Mouse (Mus musculus) mouse embryonic stem cell (cell line): ENCODE results near the gene Nrip2.

Experiments used
- in situ Hi-C, 2 experiments: fragments of 300-500 bp; cut with MboI; formaldehyde crosslinking; loops; 1 replicate in 1 of 2; 3 replicates in 1 of 2; pipeline ENCODE4 v1.14.3; 2019 to 2020; ENCODE audit warnings: low sequenced_read_pairs in 2 of 2, low pct_unique_long_range_greater_than_20kb in 1 of 2, mixed read lengths in 1 of 2; ENCODE audit not compliant: unreplicated experiment in 1 of 2

The Nrip2 gene

DNA sequence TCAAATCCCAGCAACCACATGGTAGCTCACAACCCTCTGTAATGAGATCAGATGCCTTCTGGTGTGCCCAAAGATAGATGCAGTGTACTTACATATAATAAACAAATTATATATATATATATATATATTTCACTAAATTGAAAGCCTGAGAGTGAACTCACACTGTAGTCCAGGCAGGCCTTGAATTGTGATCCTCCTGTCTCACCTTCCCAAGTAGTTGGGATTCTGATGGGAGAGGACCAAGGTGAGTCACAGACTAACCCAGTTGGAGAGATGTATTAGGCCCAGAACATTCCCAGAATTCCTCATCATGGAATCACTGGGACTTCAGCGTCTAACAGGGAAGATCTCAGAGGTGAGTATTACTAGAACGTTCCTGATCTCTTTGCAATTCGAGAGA lies at the start of gene Nrip2:
Nrip2 (plus strand) TSS at position 301 of the 400 bp plus-strand sequence.
- in situ Hi-C loops = loop anchor here in 1 of 2 experiments (25.0 kb wide), 1 partner anchor 188 kb away; the partner anchor contains the start of gene A2ml1

DNA sequence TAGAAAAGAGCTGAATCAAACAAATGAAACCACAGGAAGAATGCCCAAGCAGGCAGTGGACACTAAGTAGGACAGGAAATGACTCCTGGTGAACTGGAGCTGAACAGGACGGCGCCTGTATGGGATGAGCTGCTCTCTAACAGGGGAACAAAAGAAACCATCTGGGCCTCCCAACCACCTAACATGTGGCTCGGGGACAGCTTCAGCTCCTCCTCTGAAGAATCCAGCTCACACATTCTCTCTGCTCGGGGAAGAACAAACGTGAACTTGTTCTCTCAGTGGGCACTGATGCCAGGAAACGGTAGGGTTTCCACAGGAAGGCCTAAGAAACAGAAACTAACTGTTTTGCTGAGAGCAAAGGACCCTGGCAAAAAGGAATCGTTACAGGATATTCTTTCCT lies 49.4 kb upstream of the Nrip2 start:
- in situ Hi-C loops = loop anchor here in 1 of 2 experiments (5.0 kb wide), 1 partner anchor 32 kb away; no protein-coding TSS in a partner anchor

DNA sequence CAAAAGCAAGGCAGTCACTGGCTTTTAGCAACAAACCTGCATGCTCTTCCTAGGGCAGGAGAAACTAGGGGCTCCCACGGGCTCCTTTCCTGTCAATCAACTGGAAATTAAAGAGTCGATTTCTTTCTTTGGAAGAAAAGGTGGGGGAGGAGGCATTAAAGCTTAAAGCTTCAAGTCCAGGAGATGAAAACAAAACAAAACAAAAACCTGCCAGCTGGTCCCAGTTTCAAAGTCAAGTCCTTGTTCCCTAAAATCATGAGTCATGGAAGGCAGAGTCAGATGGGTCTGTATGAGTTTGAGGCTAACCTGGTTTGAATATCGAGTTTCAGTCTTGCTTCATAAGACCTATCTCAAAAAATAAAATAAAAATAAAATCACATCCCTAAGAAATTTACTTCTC lies 45.0 kb upstream of the Nrip2 start:
- in situ Hi-C loops = loop anchor here in 1 of 2 experiments (5.0 kb wide), 1 partner anchor 37 kb away; no protein-coding TSS in a partner anchor

DNA sequence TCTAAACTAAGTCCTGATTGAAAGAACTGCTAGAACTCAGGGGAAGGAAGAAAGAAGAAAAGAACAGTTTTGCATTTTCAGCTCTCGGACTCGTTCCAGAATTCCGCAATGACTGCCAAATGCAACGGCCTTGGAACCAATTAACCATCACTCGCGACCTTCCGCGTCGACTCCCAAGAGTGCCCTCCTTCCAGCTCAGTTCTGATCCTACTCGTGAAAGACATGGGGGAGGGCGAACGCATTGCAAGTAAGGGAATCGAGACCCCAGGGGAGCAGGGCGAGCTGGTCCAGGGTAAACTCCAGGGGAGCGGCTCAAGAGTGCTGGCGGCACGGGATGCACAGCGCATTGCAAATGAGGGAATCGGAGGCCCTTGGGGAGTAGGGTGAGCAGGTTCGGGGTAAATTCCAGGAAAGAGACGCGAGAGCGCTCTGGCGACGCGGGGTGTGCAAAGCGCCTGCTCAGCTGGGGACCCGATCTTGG lies 43.9 kb upstream of the Nrip2 start:
- in situ Hi-C loops = loop anchor here in 1 of 2 experiments (5.0 kb wide), 1 partner anchor 38 kb away; no protein-coding TSS in a partner anchor

DNA sequence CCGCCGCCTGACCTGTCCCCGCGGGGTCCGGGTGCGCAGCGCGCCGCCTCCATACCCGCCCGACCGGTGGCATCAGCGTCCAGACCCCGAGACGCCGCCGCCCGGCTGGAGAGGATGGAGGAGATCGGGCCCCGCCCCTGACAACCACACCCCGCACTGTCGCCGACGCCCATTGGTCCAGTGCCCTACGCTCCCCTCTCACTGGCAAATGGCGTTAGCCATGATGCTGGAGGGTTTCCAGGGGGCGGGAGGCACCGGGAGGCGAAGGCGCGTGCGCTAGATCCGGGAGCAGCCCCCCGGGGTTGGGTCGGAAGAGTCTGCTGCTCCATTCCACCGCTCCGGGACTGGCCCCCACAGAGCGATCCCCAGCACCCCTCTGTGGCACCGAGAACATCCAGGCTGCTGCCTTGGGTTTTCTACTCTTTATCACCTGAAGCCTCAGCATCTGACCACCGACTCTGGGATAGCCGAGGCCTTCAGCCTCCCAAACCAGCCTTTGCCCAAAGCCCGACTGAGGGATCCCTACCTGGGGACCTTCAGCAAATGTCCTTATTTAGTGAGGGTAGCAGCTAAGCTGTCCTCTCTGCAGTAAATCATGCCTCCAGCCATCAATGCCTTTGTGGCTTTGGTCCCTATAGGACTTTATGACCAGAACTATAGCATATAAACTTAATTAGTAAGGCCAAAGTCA lies 43.2 kb upstream of the Nrip2 start, which contains the start of gene Tulp3:
Tulp3 (minus strand) TSS at position 126 of the 691 bp plus-strand sequence.
- in situ Hi-C loops = loop anchor here in 1 of 2 experiments (5.0 kb wide), 1 partner anchor 39 kb away; no protein-coding TSS in a partner anchor

DNA sequence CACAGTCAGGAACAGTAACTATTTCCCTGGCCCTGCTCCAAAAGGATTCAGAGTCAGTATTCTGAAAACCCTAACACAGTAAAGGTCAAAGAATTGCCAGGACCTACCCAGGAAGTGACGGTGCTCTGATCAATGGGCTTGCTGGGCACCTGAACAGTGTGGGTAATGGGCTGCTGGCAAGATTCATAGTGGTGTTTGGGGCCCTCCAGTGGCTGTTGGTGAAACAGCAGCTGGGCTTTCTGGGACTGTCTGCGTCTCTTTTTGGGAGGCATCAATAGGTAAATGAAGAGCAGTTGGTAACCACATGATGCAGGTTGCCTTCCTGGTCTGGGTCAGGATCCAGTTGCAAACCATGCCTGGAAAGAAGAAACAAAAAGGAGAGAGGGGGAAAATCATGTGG lies 40.1 kb upstream of the Nrip2 start:
- in situ Hi-C loops = loop anchor here in 1 of 2 experiments (5.0 kb wide), 1 partner anchor 42 kb away; no protein-coding TSS in a partner anchor

DNA sequence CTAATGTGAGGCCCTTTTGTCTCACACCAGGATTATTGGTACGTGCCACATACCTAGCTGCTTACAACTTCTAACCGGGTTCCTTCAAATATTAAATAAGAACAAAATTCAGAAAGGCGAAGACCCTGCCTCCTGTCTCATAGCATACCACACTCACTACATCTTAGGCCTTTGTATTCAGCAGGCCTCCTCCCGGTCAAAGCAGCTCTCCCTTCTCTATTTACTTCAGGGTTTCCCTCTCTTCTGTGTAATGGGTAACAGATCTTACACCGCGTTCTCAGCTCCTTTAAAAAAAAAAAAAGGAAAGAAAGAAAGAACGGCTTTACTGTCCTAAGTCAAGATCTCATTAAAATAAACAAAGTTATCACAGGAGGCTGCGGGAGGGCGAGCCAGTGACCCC lies 37.2 kb upstream of the Nrip2 start:
- in situ Hi-C loops = no loop called here

DNA sequence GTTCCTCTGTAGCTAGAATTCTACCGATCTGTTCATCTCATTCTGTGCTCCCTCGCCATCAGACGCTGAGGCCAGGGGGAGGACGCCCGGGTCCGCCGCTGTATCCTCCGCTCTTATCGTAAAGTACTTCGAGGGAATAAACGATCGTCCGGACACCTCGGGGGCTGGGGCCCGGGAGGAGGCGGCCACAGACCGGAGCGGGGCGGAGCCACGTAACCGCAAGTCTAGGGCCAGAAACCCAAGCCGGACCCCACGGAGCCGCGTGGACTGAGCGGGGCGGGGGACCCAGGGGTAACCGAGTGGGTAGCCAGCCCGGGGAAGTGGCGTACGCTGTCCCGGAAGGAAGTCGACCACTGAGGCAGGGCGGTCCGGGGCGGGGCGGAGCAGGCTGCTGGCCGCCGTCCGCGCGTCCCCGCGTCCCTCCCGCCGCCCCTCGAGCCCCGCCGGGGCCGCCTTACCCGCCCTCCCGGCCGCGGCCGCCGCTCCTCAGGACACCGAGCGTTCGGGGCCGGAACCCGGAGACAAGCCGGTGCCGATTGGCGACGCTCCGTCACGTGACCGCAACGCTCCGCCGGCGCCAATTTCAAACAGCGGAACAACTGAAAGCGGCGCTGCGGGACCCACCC lies 36.6 kb upstream of the Nrip2 start, which contains the start of the genes Rhno1 and Foxm1:
Rhno1 (minus strand) TSS at position 531 of the 626 bp plus-strand sequence.
Foxm1 (plus strand) TSS at position 587 of the 626 bp plus-strand sequence.
- in situ Hi-C loops = no loop called here

DNA sequence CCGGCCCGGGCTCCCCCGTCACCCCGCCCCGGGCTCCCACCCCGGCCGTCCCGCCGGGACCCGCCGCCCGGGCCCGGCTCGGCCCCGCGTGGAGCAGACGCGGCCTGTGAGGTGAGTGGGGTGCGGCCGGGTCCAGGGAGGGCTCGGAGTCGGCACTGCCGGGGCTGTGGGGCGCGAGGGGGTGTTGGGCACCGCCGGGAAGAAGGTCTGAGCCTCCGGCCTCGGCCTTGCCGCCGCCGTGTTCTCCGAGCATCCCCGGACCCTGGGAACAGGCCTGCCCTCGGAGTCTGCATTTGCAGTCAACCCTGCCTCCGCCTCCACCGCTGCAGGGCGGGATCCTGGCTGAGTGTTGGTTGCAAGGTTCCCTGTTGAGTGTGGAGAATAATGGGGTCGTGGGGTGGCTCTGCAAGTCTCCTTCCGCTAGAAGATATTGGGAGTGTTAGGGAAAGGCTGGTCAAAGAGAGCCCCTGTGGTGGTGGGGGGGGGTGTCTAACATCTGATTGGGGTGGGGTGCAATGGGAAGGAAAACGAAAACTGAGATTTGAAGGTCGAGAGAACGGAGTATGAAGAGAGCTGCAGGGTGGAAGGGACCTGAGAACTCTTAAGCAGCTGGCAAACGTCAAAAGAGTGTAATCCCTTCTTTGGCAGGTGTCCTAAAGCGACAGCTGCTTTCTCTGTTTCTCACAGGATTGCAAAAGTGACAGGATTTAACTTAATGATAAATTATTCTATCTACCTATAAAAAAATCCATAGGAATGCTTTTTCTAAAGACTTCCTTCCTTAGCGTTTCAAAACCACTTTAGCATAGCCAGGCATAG lies 35.9 kb upstream of the Nrip2 start:
- in situ Hi-C loops = no loop called here

DNA sequence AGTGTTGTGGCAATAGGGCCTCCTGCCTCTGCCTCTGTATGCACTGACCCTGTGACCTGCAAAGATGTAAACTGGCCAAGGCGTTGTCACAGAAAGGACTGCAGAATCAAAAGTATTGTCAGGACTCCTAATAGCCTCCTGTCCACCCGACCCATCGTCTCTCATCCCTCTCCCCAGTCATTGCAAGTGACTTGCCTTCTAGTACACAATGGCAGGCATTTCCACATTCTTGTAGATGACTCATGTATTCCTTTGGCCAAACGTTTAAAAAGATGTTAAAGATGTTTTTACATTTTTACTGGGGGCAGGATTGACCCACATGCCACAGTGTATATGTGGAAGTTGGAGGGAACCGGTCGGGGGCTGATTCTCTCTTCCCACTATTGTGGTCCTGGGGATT lies 34.4 kb upstream of the Nrip2 start:
- in situ Hi-C loops = no loop called here

DNA sequence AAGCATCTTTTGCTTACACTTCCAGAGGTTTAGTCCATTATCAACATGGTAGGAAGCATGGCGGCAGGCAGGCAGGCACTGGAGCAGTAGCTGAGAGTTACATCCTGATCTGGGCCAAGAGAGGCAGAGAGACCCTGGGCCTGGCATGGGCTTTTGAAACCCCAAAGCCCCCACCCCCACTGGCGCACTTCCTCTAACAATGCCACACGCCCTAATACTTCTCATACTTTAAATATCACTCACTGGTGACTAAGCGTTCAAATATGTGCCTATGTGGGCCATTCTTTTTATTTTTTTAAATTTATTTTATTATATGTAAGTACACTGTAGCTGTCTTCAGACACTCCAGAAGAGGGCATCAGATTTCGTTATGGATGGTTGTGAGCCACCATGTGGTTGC lies 32.6 kb upstream of the Nrip2 start:
- in situ Hi-C loops = no loop called here

DNA sequence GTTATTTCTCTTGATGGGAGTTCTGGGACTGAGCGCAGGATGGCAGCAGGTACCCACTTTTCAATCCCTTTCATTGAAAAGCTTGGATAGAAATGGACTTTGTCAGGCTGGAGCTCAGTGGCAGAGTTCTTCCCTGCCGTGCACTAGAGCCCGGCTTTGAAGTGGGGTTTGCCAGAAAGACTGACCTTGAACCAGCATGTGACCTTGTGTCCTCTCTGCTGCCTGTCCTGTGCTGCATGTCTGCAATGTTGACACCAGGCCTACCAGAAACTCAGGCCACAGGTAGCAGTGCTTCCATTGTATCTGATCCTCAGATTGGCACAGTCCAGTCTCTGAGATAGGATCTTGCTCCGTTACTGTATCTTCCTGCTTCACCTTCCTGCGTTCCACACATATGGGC lies 29.1 kb upstream of the Nrip2 start:
- in situ Hi-C loops = no loop called here

DNA sequence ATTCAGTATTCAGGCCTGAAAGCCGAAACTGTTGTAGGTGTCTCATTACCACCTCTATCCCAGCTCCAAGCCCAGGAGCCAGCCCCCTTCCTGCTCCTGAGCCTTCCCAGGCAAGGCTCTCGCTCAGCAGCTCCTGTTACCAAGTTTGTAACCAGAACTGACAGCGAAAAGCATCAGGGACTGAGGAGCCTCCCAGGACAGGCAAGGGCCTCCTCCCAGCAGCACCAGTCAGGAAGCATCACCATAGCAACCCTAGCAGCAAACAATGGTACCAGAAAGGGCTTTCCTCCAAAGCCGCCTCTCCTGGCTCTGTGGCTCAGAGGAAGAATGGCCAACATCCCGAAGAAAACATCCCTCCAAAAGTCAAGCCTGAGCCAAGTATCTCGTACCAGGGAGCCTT lies 23.9 kb upstream of the Nrip2 start, which contains the start of the genes Tex52 and Gm44596:
Tex52 (plus strand) TSS at position 265 of the 400 bp plus-strand sequence.
Gm44596 (plus strand) TSS at position 312 of the 400 bp plus-strand sequence.
- in situ Hi-C loops = loop anchor here in 1 of 2 experiments (25.0 kb wide), 1 partner anchor 212 kb away; the partner anchor contains the start of gene A2ml1

DNA sequence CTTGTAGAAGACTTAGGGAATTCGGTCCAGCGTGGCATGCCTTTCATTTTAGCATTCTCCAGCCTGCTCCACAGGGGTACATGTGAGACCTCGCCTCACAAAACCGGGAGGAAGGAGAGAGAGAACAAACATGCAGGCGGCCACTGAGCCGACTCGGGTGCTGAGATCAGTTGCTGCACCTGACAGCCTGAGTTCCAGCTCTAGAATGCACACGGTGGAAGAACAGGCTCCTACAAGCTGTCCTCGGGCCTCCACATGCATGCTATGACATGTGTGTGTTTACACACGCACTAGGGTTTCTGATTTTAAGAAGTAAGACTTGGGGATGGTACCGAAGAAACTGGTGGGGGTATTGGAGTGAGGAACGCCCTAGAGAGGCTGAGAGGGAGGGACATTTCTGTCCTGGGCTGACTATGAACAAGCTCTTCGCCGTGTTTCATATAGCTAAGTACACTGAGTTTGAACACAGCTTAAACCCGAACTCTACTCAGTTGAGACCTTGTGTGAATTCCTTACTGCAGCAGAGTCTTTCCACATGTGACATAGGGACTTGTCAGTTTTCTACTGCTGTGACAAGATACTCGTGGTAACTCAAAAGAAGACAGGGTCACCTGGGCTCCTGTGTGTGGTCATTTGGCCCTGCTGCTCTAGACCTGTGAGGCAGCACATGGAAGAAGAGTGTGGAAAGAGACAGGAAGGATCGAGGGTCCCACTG lies 22.6 kb upstream of the Nrip2 start:
- in situ Hi-C loops = loop anchor here in 1 of 2 experiments (25.0 kb wide), 1 partner anchor 211 kb away; the partner anchor contains the start of gene A2ml1

DNA sequence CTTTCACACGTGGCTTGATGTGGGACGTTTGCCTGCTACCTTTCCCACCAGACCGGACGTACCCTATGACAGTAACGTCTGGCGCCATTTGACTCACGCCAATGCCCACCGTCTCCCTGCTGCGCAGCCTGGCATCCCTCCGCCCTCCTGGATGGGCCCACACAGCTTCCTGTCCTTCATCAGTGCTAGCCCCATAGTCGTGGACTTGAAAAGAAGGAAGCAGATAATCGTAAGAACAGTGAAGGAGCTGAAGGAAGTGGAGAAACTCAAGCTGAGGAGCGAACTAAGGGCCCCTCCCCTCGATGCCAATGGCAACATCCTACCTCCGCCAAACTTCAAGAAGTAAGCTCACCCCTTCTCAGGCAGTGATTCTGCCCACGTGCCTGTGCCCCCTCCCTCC lies 19.5 kb upstream of the Nrip2 start:
- in situ Hi-C loops = loop anchor here in 1 of 2 experiments (25.0 kb wide), 1 partner anchor 208 kb away; the partner anchor contains the start of gene A2ml1

DNA sequence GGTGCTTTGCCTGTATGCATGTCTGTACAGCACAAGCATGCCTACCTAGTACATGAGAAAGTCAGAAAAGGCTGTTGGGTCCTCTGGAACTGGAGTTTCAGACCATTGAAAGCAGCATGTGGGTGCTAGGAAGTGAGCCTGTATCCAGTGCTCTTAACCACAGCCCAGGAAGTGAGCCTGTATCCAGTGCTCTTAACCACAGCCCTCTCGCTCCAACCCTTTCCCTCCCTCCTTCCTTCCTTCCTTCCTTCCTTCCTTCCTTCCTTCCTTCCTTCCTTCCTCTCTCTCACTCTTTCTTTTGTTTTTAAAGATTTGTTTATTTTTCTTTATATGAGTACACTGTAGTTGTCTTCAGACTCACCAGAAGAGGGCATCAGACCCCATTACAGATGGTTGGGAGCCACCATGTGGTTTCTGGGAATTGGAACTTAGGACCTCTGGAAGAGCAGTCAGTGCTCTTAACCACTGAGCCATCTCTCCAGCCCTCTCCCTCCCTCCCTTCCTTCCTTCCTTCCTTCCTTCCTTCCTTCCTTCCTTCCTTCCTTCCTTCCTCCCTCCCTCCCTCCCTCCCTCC lies 18.4 kb upstream of the Nrip2 start:
- in situ Hi-C loops = loop anchor here in 1 of 2 experiments (25.0 kb wide), 1 partner anchor 207 kb away; the partner anchor contains the start of gene A2ml1

DNA sequence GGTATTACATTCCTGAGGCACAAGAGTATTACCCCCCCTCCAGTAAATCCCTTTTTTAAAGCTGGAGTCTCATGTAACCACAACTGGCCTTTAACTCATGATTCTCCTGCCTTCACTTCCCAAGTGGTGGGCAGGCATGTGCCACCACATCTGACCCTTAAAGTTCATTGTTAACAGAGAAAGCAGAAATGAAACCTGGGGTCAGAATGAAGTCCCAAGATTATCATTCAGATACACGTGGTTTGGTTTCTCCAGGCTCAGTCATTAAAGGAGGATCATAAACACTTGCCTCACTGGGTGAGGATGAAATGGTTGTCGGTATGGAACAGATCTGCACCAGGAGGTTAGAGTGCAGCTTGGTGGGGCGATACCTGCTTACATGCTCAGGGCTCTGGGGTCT lies 17.8 kb upstream of the Nrip2 start:
- in situ Hi-C loops = loop anchor here in 1 of 2 experiments (25.0 kb wide), 1 partner anchor 206 kb away; the partner anchor contains the start of gene A2ml1
